Mouse (Mus musculus) heart, postnatal 0 days (tissue): ENCODE measurements at regions not wholly inside any gene's neighbourhood (a gene's known extent, or its start where the extent isn't known, plus 50 kb on each side); places are given as distances from the start of the nearest gene placed in this dataset.

Experiments
- CTCF ChIP-seq: IDR thresholded peaks from 2 replicates; pipeline ENCODE4 v1.5.1; 2016; ENCODE audit warnings: antibody characterized with exemption, control low read depth, low read depth
- EP300 ChIP-seq: IDR thresholded peaks from 2 replicates; pipeline ENCODE4 v1.6.1; 2016; ENCODE audit warnings: antibody characterized with exemption, low read depth

DNA sequence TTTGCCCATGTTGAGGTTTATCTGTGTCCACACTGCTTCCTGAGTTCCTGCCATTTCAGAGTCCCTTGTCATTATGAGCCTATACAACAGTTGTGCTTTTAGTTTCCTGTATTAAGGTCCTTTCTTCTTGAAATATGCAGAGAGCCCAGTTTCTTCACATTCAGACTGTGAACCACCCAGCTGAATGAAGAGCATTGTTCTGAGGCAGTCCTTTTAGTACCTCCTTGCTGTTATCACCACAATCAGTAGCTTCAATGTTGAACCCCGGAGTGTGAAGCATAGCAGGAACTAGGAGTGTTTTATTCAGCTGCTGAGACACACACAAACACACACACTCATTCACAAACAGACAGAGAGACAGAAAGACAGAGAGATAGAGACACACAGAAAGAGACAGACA, 1452.1 kb downstream of the Gsdmc2 start:
- TF ChIP-seq CTCF (no peak), EP300 (no peak)
